Mouse (Mus musculus) MEL (cell line): ENCODE measurements at regions not wholly inside any gene's neighbourhood (a gene's known extent, or its start where the extent isn't known, plus 50 kb on each side); places are given as distances from the start of the nearest gene placed in this dataset.

Source experiments
- DNase-seq: peaks from one replicate; pipeline ENCODE4 v3.0.0; 2011; ENCODE audit warnings: low read depth, low spot score
- H3K27ac ChIP-seq: 2 replicates; pipeline ENCODE4 v1.5.1; 2012; ENCODE audit warnings: low read depth, mild to moderate bottlenecking, control low read depth, low read length, moderate library complexity; ENCODE audit not compliant: control insufficient read depth
- H3K27me3 ChIP-seq, 2 experiments: fragments of 150-350 bp in 1 of 2; sonication (generic) in 1 of 2; 2 replicates each; pipeline ENCODE4 v1.6.1; 2012; ENCODE audit warnings: low read length in 2 of 2, mild to moderate bottlenecking in 2 of 2, improper control_type of control experiment in 1 of 2, moderate library complexity in 1 of 2; ENCODE audit not compliant: insufficient read depth in 2 of 2, control insufficient read depth in 1 of 2
- H3K36me3 ChIP-seq, 2 experiments: 2 replicates each; pipeline ENCODE4 v1.6.1; 2012 to 2014; ENCODE audit warnings: low read length in 2 of 2, improper control_type of control experiment in 1 of 2, inconsistent platforms in 1 of 2, mild to moderate bottlenecking in 1 of 2; ENCODE audit not compliant: insufficient read depth in 2 of 2, control insufficient read depth in 1 of 2
- H3K4me1 ChIP-seq, 2 experiments: fragments of 150-350 bp in 1 of 2; sonication (generic) in 1 of 2; 2 replicates each; pipeline ENCODE4 v1.6.1; 2012; ENCODE audit warnings: low read length in 2 of 2, improper control_type of control experiment in 1 of 2, mild to moderate bottlenecking in 1 of 2; ENCODE audit not compliant: insufficient read depth in 2 of 2, control insufficient read depth in 1 of 2
- H3K4me3 ChIP-seq, 2 experiments: fragments of 150-350 bp in 1 of 2; sonication (generic) in 1 of 2; 2 replicates each; pipeline ENCODE4 v1.5.1; 2012; ENCODE audit warnings: low read depth in 2 of 2, low read length in 2 of 2, mild to moderate bottlenecking in 2 of 2, moderate library complexity in 2 of 2, control low read depth in 1 of 2, improper control_type of control experiment in 1 of 2; ENCODE audit not compliant: control insufficient read depth in 1 of 2, insufficient read depth in 1 of 2
- H3K79me2 ChIP-seq: 2 replicates; pipeline ENCODE4 v1.6.1; 2012; ENCODE audit warnings: mild to moderate bottlenecking, low read length, moderate library complexity; ENCODE audit not compliant: control insufficient read depth, poor library complexity, insufficient read depth
- H3K9ac ChIP-seq: 2 replicates; pipeline ENCODE4 v1.6.1; 2012; ENCODE audit warnings: low read depth, mild to moderate bottlenecking, control low read depth, low read length, moderate library complexity; ENCODE audit not compliant: control insufficient read depth, poor library complexity, severe bottlenecking
- H3K9me3 ChIP-seq: fragments of 150-350 bp; sonication (generic); replicated peaks from 2 replicates; pipeline ENCODE4 v1.6.1; 2012; ENCODE audit warnings: mild to moderate bottlenecking, low read length, improper control_type of control experiment, moderate library complexity; ENCODE audit not compliant: insufficient read depth
- CHD2 ChIP-seq: IDR thresholded peaks from 2 replicates; pipeline ENCODE4 v1.6.1; 2011; ENCODE audit warnings: low read length, improper control_type of control experiment
- CTCF ChIP-seq, 3 experiments: IDR thresholded peaks in 2 of 3; conservative IDR thresholded peaks in 1 of 3; 2 replicates each; pipeline ENCODE4 v1.5.1; 2011 to 2012; ENCODE audit warnings: low read length in 3 of 3, low read depth in 2 of 3, mild to moderate bottlenecking in 2 of 3, improper control_type of control experiment in 1 of 3, inconsistent platforms in 1 of 3, mixed read lengths in 1 of 3, moderate library complexity in 1 of 3; ENCODE audit not compliant: control insufficient read depth in 1 of 3, insufficient read depth in 1 of 3, poor library complexity in 1 of 3, severe bottlenecking in 1 of 3
- ELF1 ChIP-seq: IDR thresholded peaks from 2 replicates; pipeline ENCODE4 v1.6.1; 2014; ENCODE audit warnings: low read depth, mild to moderate bottlenecking, inconsistent platforms, low read length, improper control_type of control experiment, moderate library complexity
- GABPA ChIP-seq: IDR thresholded peaks from 2 replicates; pipeline ENCODE4 v1.6.1; 2012; ENCODE audit warnings: low read depth, mild to moderate bottlenecking, inconsistent platforms, low read length, improper control_type of control experiment, moderate library complexity
- GATA1 ChIP-seq: IDR thresholded peaks from 2 replicates; pipeline ENCODE4 v1.6.1; 2011; ENCODE audit warnings: low read depth, low read length, improper control_type of control experiment
- MAFK ChIP-seq: IDR thresholded peaks from 2 replicates; pipeline ENCODE4 v1.6.1; 2011; ENCODE audit warnings: low read depth, mild to moderate bottlenecking, low read length, improper control_type of control experiment, borderline replicate concordance
- MXI1 ChIP-seq: IDR thresholded peaks from 2 replicates; pipeline ENCODE4 v1.6.1; 2011; ENCODE audit warnings: mild to moderate bottlenecking, low read depth, low read length, improper control_type of control experiment
- MYB ChIP-seq: IDR thresholded peaks from 2 replicates; pipeline ENCODE4 v1.6.1; 2011; ENCODE audit warnings: mild to moderate bottlenecking, low read depth, low read length, improper control_type of control experiment
- MYC ChIP-seq: IDR thresholded peaks from 2 replicates; pipeline ENCODE4 v1.6.1; 2011; ENCODE audit warnings: low read depth, mild to moderate bottlenecking, low read length, improper control_type of control experiment, moderate library complexity
- POLR2A ChIP-seq, 2 experiments: IDR thresholded peaks; 2 replicates each; pipeline ENCODE4 v1.6.1; 2011 to 2012; ENCODE audit warnings: low read length in 2 of 2, mild to moderate bottlenecking in 2 of 2, control low read depth in 1 of 2, improper control_type of control experiment in 1 of 2, low read depth in 1 of 2, moderate library complexity in 1 of 2; ENCODE audit not compliant: control insufficient read depth in 1 of 2, insufficient read depth in 1 of 2, poor library complexity in 1 of 2
- POLR2AphosphoS2 ChIP-seq: IDR thresholded peaks from 2 replicates; pipeline ENCODE4 v1.6.1; 2011; ENCODE audit warnings: low read length, improper control_type of control experiment
- POLR2AphosphoS5 ChIP-seq: IDR thresholded peaks from 2 replicates; pipeline ENCODE4 v1.6.1; 2012; ENCODE audit warnings: low read depth, borderline replicate concordance, mild to moderate bottlenecking, inconsistent platforms, low read length, moderate library complexity, mixed read lengths
- RAD21 ChIP-seq: IDR thresholded peaks from 2 replicates; pipeline ENCODE4 v1.6.1; 2011; ENCODE audit warnings: mild to moderate bottlenecking, low read depth, low read length, improper control_type of control experiment
- RCOR1 ChIP-seq: IDR thresholded peaks from 2 replicates; pipeline ENCODE4 v1.6.1; 2012; ENCODE audit warnings: low read depth, mild to moderate bottlenecking, inconsistent platforms, low read length, improper control_type of control experiment
- SIN3A ChIP-seq: IDR thresholded peaks from 2 replicates; pipeline ENCODE4 v1.6.1; 2012; ENCODE audit warnings: low read length, improper control_type of control experiment, inconsistent platforms
- SMC3 ChIP-seq: IDR thresholded peaks from 2 replicates; pipeline ENCODE4 v1.6.1; 2011; ENCODE audit warnings: low read depth, low read length, improper control_type of control experiment
- TCF12 ChIP-seq: IDR thresholded peaks from 2 replicates; pipeline ENCODE4 v1.6.1; 2014; ENCODE audit warnings: low read depth, mild to moderate bottlenecking, inconsistent platforms, low read length, improper control_type of control experiment, moderate library complexity
- USF2 ChIP-seq, 2 experiments: IDR thresholded peaks; 2 replicates each; pipeline ENCODE4 v1.6.1; 2011 to 2012; ENCODE audit warnings: improper control_type of control experiment in 2 of 2, low read length in 2 of 2, borderline replicate concordance in 1 of 2, inconsistent platforms in 1 of 2, low read depth in 1 of 2, mild to moderate bottlenecking in 1 of 2; ENCODE audit not compliant: insufficient read depth in 1 of 2
- ZMIZ1 ChIP-seq: IDR thresholded peaks from 2 replicates; pipeline ENCODE4 v1.6.1; 2012; ENCODE audit warnings: low read depth, mild to moderate bottlenecking, inconsistent platforms, low read length, improper control_type of control experiment, moderate library complexity
- ZNF384 ChIP-seq: IDR thresholded peaks from 2 replicates; pipeline ENCODE4 v1.6.1; 2012; ENCODE audit warnings: low read depth, mild to moderate bottlenecking, inconsistent platforms, low read length, improper control_type of control experiment

GRCm38 (mm10) chr16:97270417-97271133 is 86.0 kb upstream of the Bace2 start:
- Histone ChIP-seq H3K27ac (no peak overlapping the region), H3K4me3 (no peak overlapping the region), H3K9me3 (no peaks in the 10 kb centered on the region), H3K79me2 (no peaks in the 10 kb centered on the region), H3K27me3 (no peaks in the 10 kb centered on the region), H3K4me1 (no peaks in the 10 kb centered on the region), H3K9ac (no peak overlapping the region), H3K36me3 (no peaks in the 10 kb centered on the region)
- DNase-seq: no peak
- TF ChIP-seq ZNF384: no peak
- TF ChIP-seq MYB: no peak
- TF ChIP-seq TCF12: no peak
- no peak for TF ChIP-seq POLR2AphosphoS5
- TF ChIP-seq MXI1: no peak
- TF ChIP-seq POLR2AphosphoS2: no peak
- no peak for TF ChIP-seq GATA1
- TF ChIP-seq RAD21: no peak
- TF ChIP-seq MAFK: no peak
- TF ChIP-seq ELF1: no peak

GRCm38 (mm10) chr16:97271264-97271663 is 85.3 kb upstream of the Bace2 start:
- no peaks in the 10 kb centered on the region for H3K4me1 ChIP-seq
- H3K9me3 ChIP-seq: no peaks in the 10 kb centered on the region
- H3K27ac ChIP-seq: no peak overlapping the region
- no peaks in the 10 kb centered on the region for H3K36me3 ChIP-seq
- H3K4me3 ChIP-seq: no peak overlapping the region
- no peaks in the 10 kb centered on the region for H3K79me2 ChIP-seq
- no peak for TF ChIP-seq POLR2AphosphoS2
- TF ChIP-seq POLR2A (IDR thresholded peaks at IDR 0.05; ENCODE audit: control insufficient read depth in 1 of 2, insufficient read depth in 1 of 2, low read depth in 1 of 2, low read length in 2 of 2, poor library complexity in 1 of 2): no peak
- TF ChIP-seq CTCF (IDR thresholded peaks at IDR 0.05 in 2 of 3, conservative IDR thresholded peaks at IDR 0.05 in 1 of 3; ENCODE audit: control insufficient read depth in 1 of 3, insufficient read depth in 1 of 3, low read depth in 2 of 3, low read length in 3 of 3, poor library complexity in 1 of 3, severe bottlenecking in 1 of 3): no peak
- TF ChIP-seq SIN3A: no peak
- TF ChIP-seq GABPA: no peak
- no peak for TF ChIP-seq ZNF384
- no peak for TF ChIP-seq CHD2
- TF ChIP-seq MYC: no peak
- no peak for TF ChIP-seq TCF12
- TF ChIP-seq ZMIZ1: no peak
- no peak for TF ChIP-seq SMC3
- TF ChIP-seq RCOR1: no peak
- no peak for TF ChIP-seq USF2 (IDR thresholded peaks at IDR 0.05; ENCODE audit: borderline replicate concordance in 1 of 2, insufficient read depth in 1 of 2, low read depth in 1 of 2, low read length in 2 of 2)
- no peaks in the 10 kb centered on the region for H3K27me3 ChIP-seq
- no peak for DNase-seq
- H3K9ac ChIP-seq: no peak overlapping the region
